Mouse (Mus musculus): ENCODE measurements around the gene Tmem189. TPM values are rescaled to one million over a fixed set of nuclear protein-coding genes. Genes with fewer than 3 reads are reported as not detected.

Gene Tmem189
- polyA plus RNA-seq, 1 experiment from 2014 or later = 40.2 TPM

- peaks cover 14% of the 10 kb centered on the region for H3K4me1 ChIP-seq
- no peak overlapping the region for H3K27ac ChIP-seq (replicated peaks)
- 73% methylated on average over 6 of the region's 6 CpGs for WGBS
- no peaks in the 10 kb centered on the region for H3K27me3 ChIP-seq (replicated peaks; ENCODE audit: low read depth, poor library complexity, severe bottlenecking)
- H3K4me3 ChIP-seq = no peak overlapping the region
- H3K36me3 ChIP-seq (replicated peaks) = no peaks in the 10 kb centered on the region
- no peaks in the 10 kb centered on the region for H3K9me3 ChIP-seq
- no peak for DNase-seq (ENCODE audit: low spot score)
These were observed 25.4 kb upstream of the Tmem189 start for GRCm38 (mm10) chr2:167715008-167715407.

GRCm38 (mm10) chr2:167714298-167714697 lies 24.7 kb upstream of the Tmem189 start:
- 91% methylated on average over 6 of the region's 6 CpGs for WGBS
- Histone ChIP-seq H3K27ac (replicated peaks) (no peak overlapping the region), H3K9me3 (no peaks in the 10 kb centered on the region), H3K36me3 (replicated peaks) (no peaks in the 10 kb centered on the region), H3K27me3 (replicated peaks; ENCODE audit: low read depth, poor library complexity, severe bottlenecking) (no peaks in the 10 kb centered on the region), H3K4me3 (no peak overlapping the region), H3K4me1 (peaks cover 16% of the 10 kb centered on the region)
- no peak for DNase-seq (ENCODE audit: low spot score)

GRCm38 (mm10) chr2:167712872-167713821 lies 23.5 kb upstream of the Tmem189 start:
- Histone ChIP-seq H3K27ac (replicated peaks) (no peak overlapping the region), H3K27me3 (replicated peaks; ENCODE audit: low read depth, poor library complexity, severe bottlenecking) (no peaks in the 10 kb centered on the region), H3K9me3 (no peaks in the 10 kb centered on the region), H3K4me1 (peaks cover 26% of the 10 kb centered on the region), H3K4me3 (no peak overlapping the region), H3K36me3 (replicated peaks) (no peaks in the 10 kb centered on the region)
- no peak for DNase-seq (ENCODE audit: low spot score)
- 77% methylated on average over 23 of the region's 23 CpGs for WGBS

- Histone ChIP-seq H3K4me1 (peaks cover 37% of the 10 kb centered on the region), H3K36me3 (replicated peaks) (no peaks in the 10 kb centered on the region), H3K4me3 (no peak overlapping the region), H3K27ac (replicated peaks) (no peak overlapping the region), H3K9me3 (no peaks in the 10 kb centered on the region), H3K27me3 (replicated peaks; ENCODE audit: low read depth, poor library complexity, severe bottlenecking) (0 out of 2 replicates have a peak, but pooled peaks cover 3% of the 10 kb centered on the region)
- no peak for DNase-seq (ENCODE audit: low spot score)
- WGBS = 69% methylated on average over 6 of the region's 6 CpGs
These were observed 21.0 kb upstream of the Tmem189 start for GRCm38 (mm10) chr2:167710574-167710973.

- Histone ChIP-seq H3K4me1 (peaks cover 34% of the 10 kb centered on the region), H3K36me3 (replicated peaks) (no peaks in the 10 kb centered on the region), H3K27me3 (replicated peaks; ENCODE audit: low read depth, poor library complexity, severe bottlenecking) (0 out of 2 replicates have a peak, but pooled peaks cover 3% of the 10 kb centered on the region), H3K27ac (replicated peaks) (0 out of 2 replicates have a peak overlapping the region, but pooled peaks have one; percentile 4), H3K9me3 (no peaks in the 10 kb centered on the region), H3K4me3 (no peak overlapping the region)
- DNase-seq (ENCODE audit: low spot score) = no peak
- 63% methylated on average over 6 of the region's 6 CpGs for WGBS
These were observed 20.3 kb upstream of the Tmem189 start for GRCm38 (mm10) chr2:167709969-167710368.

- H3K27me3 ChIP-seq (replicated peaks; ENCODE audit: low read depth, poor library complexity, severe bottlenecking) = 0 out of 2 replicates have a peak, but pooled peaks cover 3% of the 10 kb centered on the region
- WGBS = 62% methylated on average over 15 of the region's 15 CpGs
- no peak overlapping the region for H3K4me3 ChIP-seq
- peaks cover 33% of the 10 kb centered on the region for H3K4me1 ChIP-seq
- no peaks in the 10 kb centered on the region for H3K36me3 ChIP-seq (replicated peaks)
- no peaks in the 10 kb centered on the region for H3K9me3 ChIP-seq
- H3K27ac ChIP-seq (replicated peaks) = no peak overlapping the region
- no peak for DNase-seq (ENCODE audit: low spot score)
These were observed 18.8 kb upstream of the Tmem189 start for GRCm38 (mm10) chr2:167708373-167708772.

GRCm38 (mm10) chr2:167706183-167706939 lies 16.7 kb upstream of the Tmem189 start:
- Histone ChIP-seq H3K27ac (replicated peaks) (0 out of 2 replicates have a peak overlapping the region, but pooled peaks have one; percentile 25), H3K27me3 (replicated peaks; ENCODE audit: low read depth, poor library complexity, severe bottlenecking) (0 out of 2 replicates have a peak, but pooled peaks cover 3% of the 10 kb centered on the region), H3K4me1 (peaks cover 38% of the 10 kb centered on the region), H3K36me3 (replicated peaks) (no peaks in the 10 kb centered on the region), H3K9me3 (no peaks in the 10 kb centered on the region), H3K4me3 (no peak overlapping the region)
- 76% methylated on average over 11 of the region's 11 CpGs for WGBS
- no peak for DNase-seq (ENCODE audit: low spot score)

GRCm38 (mm10) chr2:167704409-167704808 lies 14.8 kb upstream of the Tmem189 start:
- Histone ChIP-seq H3K27me3 (replicated peaks; ENCODE audit: low read depth, poor library complexity, severe bottlenecking) (0 out of 2 replicates have a peak, but pooled peaks cover 3% of the 10 kb centered on the region), H3K27ac (replicated peaks) (no peak overlapping the region), H3K4me1 (peaks cover 27% of the 10 kb centered on the region), H3K36me3 (replicated peaks) (no peaks in the 10 kb centered on the region), H3K9me3 (no peaks in the 10 kb centered on the region), H3K4me3 (no peak overlapping the region)
- no peak for DNase-seq (ENCODE audit: low spot score)
- WGBS = 82% methylated on average over 4 of the region's 4 CpGs

- Histone ChIP-seq H3K4me3 (no peak overlapping the region), H3K27me3 (replicated peaks; ENCODE audit: low read depth, poor library complexity, severe bottlenecking) (0 out of 2 replicates have a peak, but pooled peaks cover 3% of the 10 kb centered on the region), H3K27ac (replicated peaks) (no peak overlapping the region; the same call in 1 of the 2 replicates), H3K36me3 (replicated peaks) (no peaks in the 10 kb centered on the region), H3K4me1 (peaks cover 16% of the 10 kb centered on the region), H3K9me3 (no peaks in the 10 kb centered on the region)
- 76% methylated on average over 6 of the region's 6 CpGs for WGBS
- no peak for DNase-seq (ENCODE audit: low spot score)
These were observed 12.5 kb upstream of the Tmem189 start for GRCm38 (mm10) chr2:167702126-167702525.

- H3K36me3 ChIP-seq (replicated peaks) = no peaks in the 10 kb centered on the region
- WGBS = 77% methylated on average over 5 of the region's 5 CpGs
- no peak overlapping the region; the same call in 1 of the 2 replicates for H3K27ac ChIP-seq (replicated peaks)
- H3K4me3 ChIP-seq = no peak overlapping the region
- H3K27me3 ChIP-seq (replicated peaks; ENCODE audit: low read depth, poor library complexity, severe bottlenecking) = 0 out of 2 replicates have a peak, but pooled peaks cover 3% of the 10 kb centered on the region
- no peaks in the 10 kb centered on the region for H3K9me3 ChIP-seq
- DNase-seq (ENCODE audit: low spot score) = no peak
- peaks cover 14% of the 10 kb centered on the region for H3K4me1 ChIP-seq
These were observed 11.8 kb upstream of the Tmem189 start for GRCm38 (mm10) chr2:167701472-167701871.

- H3K36me3 ChIP-seq (replicated peaks) = no peaks in the 10 kb centered on the region
- DNase-seq (ENCODE audit: low spot score) = no peak
- WGBS = 79% methylated on average over 5 of the region's 5 CpGs
- H3K27ac ChIP-seq (replicated peaks) = no peak overlapping the region
- no peaks in the 10 kb centered on the region for H3K27me3 ChIP-seq (replicated peaks; ENCODE audit: low read depth, poor library complexity, severe bottlenecking)
- peaks cover 5% of the 10 kb centered on the region for H3K4me1 ChIP-seq
- no peak overlapping the region for H3K4me3 ChIP-seq
- peaks cover 5% of the 10 kb centered on the region; the same call in 1 of the 2 replicates for H3K9me3 ChIP-seq
These were observed 10.4 kb upstream of the Tmem189 start for GRCm38 (mm10) chr2:167700018-167700417.

GRCm38 (mm10) chr2:167697902-167698301 lies 8.3 kb upstream of the Tmem189 start:
- Histone ChIP-seq H3K4me3 (no peak overlapping the region), H3K9me3 (peaks cover 7% of the 10 kb centered on the region; the same call in 1 of the 2 replicates), H3K4me1 (peaks cover 5% of the 10 kb centered on the region), H3K27me3 (replicated peaks; ENCODE audit: low read depth, poor library complexity, severe bottlenecking) (no peaks in the 10 kb centered on the region), H3K36me3 (replicated peaks) (no peaks in the 10 kb centered on the region), H3K27ac (replicated peaks) (no peak overlapping the region)
- DNase-seq (ENCODE audit: low spot score) = no peak
- 64% methylated on average over 5 of the region's 5 CpGs for WGBS

All from embryonic facial prominence, embryonic 10.5 days (tissue).